Mouse (Mus musculus): ENCODE data around the gene Rps6kc1.
"Not testable (repeated sequence)": the region's sequence is repeated elsewhere in the genome, so short reads cannot be mapped to it uniquely, and the experiment has no call there.

The Rps6kc1 gene

GRCm38 (mm10) chr1:190911415-190912123 is at the start of gene Rps6kc1:
Rps6kc1 (minus strand) TSS chr1:190911770.
- peak; percentile 74 for DNase-seq (ENCODE audit: low read depth, low spot score)

DNA sequence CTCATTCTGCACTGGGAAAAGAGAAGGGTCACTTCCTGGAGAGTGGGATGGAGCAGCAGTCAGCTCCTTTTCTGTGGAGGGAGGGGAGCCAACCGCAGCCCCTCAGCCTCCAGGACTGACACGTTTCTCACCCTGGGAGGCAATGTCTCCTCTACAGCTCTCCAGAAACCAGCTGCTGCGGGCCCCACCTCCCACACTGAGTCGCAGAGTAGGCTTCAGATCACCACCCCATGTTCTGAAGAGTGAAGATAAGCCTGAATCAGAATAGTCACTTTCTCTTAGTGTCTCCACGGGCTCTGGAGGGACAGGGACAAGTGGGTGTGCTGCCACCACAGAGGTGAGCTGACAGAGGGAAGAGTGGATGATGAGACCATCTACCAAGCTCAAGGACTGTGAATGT is 47.3 kb upstream of the Rps6kc1 start:
- DNase-seq (ENCODE audit: low read depth, low spot score), result no peak

DNA sequence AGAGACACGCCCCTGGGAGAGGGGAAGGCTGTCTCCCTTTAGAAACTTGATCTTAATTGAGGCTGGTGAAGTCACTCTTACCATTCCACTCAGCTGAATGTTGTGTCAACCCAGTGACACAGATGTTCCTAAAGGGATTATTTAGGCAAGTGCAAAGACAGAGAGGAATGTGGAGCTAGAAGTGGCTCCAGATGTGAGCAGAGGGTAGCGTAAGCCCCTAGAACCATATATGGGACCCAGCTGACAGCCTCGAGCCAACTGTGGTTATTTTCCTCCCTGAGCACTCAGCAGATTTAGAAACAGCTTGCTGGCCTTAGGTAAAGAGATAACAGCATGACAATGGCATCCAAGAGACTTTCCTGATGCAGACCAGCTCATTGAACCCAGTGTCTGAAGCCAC is 41.4 kb upstream of the Rps6kc1 start:
- no peak for DNase-seq (ENCODE audit: low read depth, low spot score)

DNA sequence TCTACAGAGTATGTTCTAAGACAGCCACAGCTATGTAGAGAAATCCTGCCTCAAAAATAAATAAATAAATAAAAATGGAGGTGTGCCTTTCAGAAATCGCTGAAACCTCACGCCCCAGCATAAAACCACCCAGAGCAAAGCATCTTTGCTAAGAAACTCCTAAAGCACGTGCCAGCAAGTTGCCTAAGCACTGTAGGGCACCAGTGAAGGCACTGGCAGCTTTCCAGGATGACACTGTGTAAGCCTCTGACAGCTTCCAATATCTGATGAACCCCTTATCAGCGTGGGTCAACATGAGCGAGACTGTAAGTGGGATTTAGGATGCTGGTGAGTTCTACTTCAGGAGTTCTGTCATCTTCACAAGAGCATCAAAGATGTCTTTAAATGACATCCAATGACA is 39.4 kb upstream of the Rps6kc1 start:
- no peak for DNase-seq (ENCODE audit: low read depth, low spot score)

DNA sequence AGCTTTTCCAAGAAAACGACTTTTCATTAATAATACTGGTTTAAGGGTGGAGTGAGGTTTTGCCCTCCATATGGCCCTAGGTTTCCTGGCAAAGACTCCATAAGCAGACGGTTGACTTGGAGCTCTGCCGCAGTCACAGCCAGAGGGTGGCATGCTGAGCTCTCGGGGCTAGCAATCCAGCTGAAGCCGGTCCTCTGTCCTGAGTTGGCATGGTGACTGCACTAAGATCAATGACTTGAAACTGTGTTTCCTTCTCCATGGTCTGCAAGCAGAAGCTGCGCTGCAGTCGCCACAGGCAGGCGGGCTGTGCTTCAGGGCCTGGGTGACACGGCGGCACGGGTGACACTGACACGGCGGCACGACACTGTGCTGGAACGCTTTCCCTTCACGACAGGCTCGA is 37.3 kb upstream of the Rps6kc1 start:
- no peak for DNase-seq (ENCODE audit: low read depth, low spot score)

- DNase-seq (ENCODE audit: low read depth, low spot score), result no peak
Measured at GRCm38 (mm10) chr1:190948439-190948838, 36.9 kb upstream of the Rps6kc1 start.

GRCm38 (mm10) chr1:190947986-190948385 is 36.4 kb upstream of the Rps6kc1 start:
- no peak for DNase-seq (ENCODE audit: low read depth, low spot score)

DNA sequence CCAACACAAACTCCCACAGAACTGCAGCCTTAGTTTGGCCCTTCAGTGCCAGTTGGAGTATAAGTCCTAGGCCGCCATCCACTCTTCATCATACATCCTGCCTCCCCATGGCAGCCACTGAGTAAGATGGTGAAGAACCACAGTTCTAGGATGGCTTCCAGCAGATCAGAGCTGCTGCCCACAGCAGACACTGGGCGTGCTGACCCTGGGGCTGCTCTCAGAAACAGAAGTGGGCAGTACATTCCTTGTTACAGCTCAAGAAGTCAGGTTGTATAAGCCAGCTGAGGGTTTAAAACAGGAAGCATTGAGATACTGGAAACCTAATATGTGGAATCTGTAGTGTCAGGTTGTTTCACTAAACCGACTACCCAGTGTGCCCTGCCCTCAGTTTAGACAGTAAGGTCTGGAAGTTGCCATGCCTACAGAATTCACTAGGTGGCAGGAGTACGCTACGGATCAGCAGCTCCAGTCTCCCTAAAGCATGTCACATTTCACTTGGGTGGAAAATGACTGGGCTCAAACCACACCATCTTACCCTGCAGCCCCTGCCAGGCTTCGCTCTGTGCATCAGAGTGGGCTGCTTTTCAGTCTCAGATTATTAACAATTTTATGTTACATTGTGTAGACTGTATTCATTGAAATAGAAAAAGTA is 32.7 kb upstream of the Rps6kc1 start:
- DNase-seq (ENCODE audit: low read depth, low spot score), result peak; percentile 46

DNA sequence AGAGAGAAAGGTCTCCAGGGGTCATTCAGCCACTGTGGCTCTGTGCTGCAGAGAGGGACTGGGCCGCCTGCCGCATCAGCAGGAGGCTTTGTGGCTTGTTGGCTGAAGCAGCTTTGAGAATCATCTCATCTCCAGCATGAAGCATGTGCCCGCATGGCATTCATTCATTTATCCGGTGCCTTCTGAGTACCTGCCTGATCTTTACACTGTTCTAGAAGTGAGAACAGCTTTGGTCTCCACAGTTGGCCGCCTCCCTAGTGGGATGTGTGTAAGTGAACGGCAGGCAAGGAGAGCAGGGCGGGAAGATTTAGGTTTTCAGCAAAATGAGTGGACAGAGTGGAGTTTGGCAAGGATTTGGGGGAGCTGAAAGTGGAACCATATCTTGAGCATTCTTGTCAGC is 28.2 kb upstream of the Rps6kc1 start:
- no peak for DNase-seq (ENCODE audit: low read depth, low spot score)

GRCm38 (mm10) chr1:190930181-190930580 is 18.6 kb upstream of the Rps6kc1 start:
- DNase-seq (ENCODE audit: low read depth, low spot score), result no peak

GRCm38 (mm10) chr1:190929010-190929695 is 17.6 kb upstream of the Rps6kc1 start:
- peak; percentile 35 for DNase-seq (ENCODE audit: low read depth, low spot score)

DNA sequence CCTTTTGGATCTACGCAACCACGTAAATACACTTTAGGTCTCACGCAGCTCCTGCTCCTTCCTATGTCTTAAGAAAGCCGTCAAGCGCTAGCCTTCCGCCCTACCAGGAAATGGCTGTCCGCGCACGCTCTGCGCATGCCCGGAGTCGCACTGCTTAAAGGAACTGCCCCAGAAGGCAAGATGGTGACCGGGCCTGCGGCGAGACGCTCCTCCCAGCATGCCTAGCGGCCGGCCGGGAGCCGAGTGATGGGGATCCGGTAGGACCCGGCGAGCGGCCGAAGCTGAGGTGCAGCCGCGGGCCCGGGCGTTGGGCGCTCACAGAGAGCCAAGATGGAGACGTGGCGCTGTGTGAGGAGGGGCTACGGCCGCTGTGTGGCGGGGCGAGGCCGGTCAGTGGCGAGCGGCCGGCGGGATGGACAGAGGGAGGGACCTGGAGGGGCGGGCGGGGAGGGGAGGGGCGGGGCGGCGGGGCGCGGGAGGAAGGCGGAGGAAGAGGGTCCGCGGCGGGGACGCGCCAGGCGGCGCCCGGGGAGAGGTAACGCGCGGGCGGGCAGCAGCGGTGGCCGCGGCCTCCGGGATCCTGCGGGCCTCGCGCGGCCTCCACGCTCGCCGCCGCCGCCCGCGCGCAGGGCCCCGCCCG is 16.9 kb upstream of the Rps6kc1 start:
- DNase-seq (ENCODE audit: low read depth, low spot score), result peak; percentile 95

DNA sequence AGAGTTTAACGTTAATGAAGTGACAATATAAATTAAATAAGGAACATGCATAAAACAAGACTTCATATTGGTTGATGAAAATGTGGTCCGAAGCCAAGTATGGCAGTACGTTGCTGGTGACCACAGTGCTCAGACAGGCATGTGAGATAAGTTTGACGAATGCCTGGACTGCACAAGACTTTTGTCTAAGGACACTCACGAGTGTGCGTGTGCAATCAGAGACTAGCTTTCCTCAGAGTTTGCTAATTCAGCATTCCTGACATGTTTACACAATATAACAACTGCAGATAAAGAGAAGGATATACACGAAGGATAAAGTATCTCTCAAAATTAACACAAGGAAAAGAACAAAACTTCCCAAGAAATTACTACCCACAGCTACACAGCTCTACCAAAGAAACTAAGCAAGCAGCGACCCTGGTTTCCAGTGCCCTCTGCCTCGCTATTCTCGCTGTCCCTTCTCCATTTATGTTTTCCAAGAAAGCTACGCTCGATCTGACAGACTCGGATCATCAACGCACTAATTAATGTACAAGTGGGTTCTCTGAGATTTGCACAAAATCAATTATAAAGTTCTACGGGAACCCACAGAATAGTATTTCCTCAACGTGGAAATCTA is 16.3 kb upstream of the Rps6kc1 start:
- DNase-seq (ENCODE audit: low read depth, low spot score), result peak; percentile 16

DNA sequence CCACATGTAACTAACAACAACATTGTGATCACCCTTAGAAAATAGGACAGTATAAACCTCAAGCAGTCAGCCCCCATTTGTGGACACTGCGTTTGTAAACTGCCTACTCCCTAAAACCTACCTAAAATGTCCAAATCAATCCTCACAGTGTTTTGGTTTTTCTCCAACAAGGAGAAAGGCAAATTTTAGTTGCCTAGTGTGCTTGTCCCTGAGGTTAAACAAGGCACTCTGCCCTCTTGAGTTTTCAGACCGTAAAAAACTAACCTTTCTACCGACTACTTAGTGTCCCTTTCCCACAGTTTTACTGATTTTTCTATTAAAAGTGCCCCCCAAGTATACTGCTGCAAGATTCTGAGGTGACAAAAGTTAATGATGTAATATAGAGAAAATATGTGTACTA is 15.7 kb upstream of the Rps6kc1 start:
- no peak for DNase-seq (ENCODE audit: low read depth, low spot score)

GRCm38 (mm10) chr1:190924812-190925211 is 13.2 kb upstream of the Rps6kc1 start, which contains the start of gene Angel2:
Angel2 (plus strand) TSS chr1:190925112.
- not testable (repeated sequence) for DNase-seq (ENCODE audit: low read depth, low spot score)

GRCm38 (mm10) chr1:190919725-190920469 is 8.3 kb upstream of the Rps6kc1 start:
- DNase-seq (ENCODE audit: low read depth, low spot score), result no peak

- no peak for DNase-seq (ENCODE audit: low read depth, low spot score)
Measured at GRCm38 (mm10) chr1:190918938-190919337, 7.4 kb upstream of the Rps6kc1 start.

DNA sequence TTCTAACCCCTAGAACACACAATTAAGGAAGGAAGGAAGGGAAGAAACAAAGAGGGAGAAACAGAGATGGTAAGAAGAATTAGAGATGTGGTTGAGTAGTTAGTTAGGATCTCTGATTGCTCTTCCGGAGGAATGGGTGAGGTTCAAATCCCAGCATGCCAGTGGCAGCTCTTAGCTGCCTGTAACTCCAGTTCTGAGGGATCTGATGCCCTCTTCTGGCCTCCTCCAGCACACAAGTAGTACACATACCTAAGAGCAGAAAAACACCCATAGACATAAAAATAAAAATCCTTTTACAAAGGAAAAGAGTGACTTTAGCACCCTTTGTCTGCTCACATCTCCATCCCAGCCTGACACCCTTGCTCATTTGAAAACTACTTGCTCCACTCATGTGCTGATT is 1.1 kb upstream of the Rps6kc1 start:
- no peak for DNase-seq (ENCODE audit: low read depth, low spot score)

DNA sequence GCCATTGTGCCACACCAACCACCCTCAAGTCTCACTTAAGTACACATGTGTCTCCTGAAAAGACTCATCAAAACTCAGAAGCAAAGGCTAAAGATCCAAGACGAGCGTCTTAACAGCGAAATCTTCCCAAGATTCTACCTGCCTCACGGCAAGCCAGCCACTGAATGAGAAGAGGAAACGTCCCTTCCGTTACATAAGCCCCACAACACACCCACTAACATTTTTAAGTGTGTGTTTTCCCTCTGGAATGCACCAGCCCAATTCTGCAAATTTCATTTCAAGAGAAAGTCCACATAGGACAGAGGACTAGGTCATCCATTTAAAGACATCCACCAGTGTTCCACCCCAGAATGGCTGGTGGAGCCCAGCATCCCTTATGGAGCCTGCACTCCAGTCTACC is 734 bp downstream of the Rps6kc1 start:
- DNase-seq (ENCODE audit: low read depth, low spot score), result no peak

DNA sequence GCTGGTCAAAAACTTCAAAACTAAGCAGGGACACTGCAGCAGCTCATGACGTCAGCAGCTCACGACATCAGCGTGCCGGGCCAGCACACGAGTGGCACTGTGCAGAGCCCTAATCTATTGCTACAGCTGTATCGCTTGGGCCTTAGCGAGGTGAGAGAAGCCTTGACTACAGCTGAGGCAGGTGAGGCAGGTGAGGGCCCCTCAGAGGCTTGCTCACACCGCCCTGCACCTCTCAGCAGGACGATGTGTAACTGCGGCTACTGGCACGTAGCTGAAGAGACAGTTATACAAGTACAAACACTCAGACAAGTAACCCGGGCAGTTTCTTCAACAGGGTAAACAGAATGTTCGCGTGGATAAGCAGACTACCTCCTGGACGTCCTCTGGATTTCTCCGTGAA is 6.9 kb downstream of the Rps6kc1 start:
- DNase-seq (ENCODE audit: low read depth, low spot score), result no peak

- no peak for DNase-seq (ENCODE audit: low read depth, low spot score)
Measured at GRCm38 (mm10) chr1:190904136-190904535, 7.4 kb downstream of the Rps6kc1 start.

All from embryo, embryonic 11.5 days (tissue).